Mouse (Mus musculus) embryo, embryonic 10.5 days (tissue): ENCODE measurements at regions not wholly inside any gene's neighbourhood (a gene's known extent, or its start where the extent isn't known, plus 50 kb on each side); places are given as distances from the start of the nearest gene placed in this dataset.
"Not testable (repeated sequence)": the region's sequence is repeated elsewhere in the genome, so short reads cannot be mapped to it uniquely, and the experiment has no call there.

Experiments
- DNase-seq: peaks from one replicate; pipeline ENCODE4 v3.0.0-alpha.2; 2015; ENCODE audit warnings: low spot score

DNA sequence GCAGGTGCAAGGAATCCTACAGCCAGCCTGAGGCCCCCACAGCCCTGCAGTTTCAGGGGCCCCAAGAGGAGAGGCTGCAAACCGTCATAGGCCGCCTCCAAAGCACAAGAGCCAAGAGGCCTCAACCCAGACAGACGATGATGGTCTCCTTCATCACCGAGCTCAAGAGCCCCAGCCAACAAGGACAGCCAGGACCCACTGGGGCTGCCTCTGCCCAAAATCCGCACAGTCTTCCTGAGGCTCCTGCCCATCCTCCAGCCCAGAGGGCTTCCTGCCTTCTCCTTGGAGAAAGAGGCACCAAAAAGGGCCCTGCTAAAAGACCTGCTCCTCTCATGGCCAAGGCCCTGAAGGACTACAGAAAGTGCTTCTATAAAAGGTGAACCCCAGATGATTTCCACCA, 112.3 kb downstream of the Nus1 start:
- not testable (repeated sequence) for DNase-seq

DNA sequence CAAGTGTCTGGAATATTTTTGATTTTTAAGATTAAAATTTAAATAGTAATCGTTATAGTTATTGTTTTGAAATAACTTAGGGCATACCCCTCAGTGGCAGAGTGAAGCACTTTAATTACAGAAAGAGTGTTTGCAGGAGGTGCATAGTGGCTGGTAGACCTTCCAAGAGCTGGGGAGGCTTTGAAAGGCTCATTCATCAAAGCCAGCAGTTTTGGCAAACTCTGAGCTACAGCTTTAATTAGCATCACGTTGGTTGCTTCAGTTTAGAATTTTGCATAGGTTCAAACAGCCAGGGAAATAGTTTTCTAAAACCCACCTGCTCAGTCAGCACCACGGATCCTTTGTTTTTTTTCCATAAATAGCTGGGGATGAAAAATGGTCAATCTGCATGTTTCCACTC, 113.5 kb downstream of the Nus1 start:
- DNase-seq: no peak

DNA sequence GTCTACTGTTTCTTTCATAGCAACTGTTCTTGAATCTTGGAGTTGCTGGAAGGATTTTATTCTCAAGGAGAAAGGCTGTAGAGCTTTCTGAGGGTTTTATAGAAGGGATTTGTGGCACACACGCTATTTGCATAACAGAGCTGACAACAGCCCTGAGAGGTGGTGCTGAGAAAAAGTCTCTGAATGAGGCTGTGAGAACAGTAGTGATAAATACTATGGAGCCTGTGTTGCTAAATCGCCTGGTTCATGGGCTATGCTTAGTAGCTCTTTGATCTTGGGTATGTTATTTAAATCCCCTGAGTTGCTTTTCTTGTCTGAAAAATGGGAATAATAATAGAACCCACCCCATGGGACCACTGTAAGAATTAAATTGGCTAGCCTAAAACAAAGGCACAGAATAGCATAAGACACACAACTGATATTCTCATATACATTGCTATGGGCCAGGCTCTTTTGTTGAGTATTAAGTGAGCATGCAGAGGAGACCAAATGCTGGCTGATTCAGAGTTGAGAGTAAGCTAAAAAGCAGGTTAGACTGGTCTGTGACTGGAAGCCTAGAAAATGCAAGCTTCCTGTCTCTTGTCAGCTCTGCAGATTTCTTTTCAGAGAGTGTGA, 116.0 kb downstream of the Nus1 start:
- DNase-seq: no peak

DNA sequence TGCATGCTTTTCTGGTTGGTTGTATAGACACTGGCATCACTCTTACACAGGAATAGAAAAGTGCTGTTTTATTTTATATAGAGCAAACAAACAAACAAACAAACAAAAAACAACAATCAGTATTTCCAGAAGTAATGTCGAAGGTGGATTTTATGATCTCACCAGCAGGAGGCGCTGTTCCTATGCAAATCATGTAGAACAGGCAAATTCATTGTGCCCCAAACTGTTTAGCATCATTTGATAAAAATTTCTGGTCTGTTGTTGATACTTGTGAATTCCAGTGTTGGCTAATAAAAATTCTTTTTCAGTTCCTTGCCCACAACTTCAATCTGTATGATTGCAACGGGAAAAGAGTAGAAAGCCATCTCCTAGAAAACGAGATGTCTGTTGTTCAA, 116.5 kb downstream of the Nus1 start:
- DNase-seq: peak; percentile 65

DNA sequence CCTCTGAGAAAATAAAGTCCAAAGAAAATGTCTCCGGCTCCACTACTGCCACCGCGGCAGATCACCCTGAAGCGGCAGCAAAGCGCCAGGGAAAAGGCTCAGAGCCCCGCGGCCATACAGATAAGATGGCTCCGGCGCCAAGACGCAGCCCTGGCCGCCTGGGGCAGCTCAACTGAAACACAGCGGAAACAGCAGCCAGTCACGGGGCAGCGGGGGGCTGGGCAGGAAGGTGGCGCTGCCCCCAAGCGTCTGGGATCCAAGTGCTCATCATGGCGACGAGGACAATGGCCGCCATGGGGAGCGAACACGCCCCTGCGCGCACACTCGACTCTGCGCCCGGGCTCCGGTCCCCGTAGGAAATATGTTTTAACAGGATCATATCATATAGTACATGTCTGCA, 128.2 kb downstream of the Nus1 start:
- no peak for DNase-seq

DNA sequence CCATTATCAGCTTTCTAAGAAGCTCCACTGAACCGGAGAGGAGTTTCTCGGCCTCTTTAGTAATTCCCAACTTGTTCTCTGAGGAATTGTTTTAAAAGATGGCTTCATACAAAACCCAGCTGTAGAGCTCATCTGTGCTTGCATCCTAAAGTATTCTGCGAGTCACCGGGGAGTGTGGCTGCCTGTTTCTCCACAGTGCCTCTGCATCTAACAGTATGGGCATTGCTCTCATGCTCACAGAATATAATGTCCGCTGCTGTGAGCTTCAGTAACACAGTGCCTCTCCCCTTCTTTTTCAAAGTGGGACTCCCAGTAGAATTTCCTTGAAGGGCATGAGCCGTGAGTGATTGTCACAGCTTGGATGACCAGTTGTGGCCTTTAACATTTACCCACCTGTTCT, 113.0 kb upstream of the Slc35f1 start:
- no peak for DNase-seq

DNA sequence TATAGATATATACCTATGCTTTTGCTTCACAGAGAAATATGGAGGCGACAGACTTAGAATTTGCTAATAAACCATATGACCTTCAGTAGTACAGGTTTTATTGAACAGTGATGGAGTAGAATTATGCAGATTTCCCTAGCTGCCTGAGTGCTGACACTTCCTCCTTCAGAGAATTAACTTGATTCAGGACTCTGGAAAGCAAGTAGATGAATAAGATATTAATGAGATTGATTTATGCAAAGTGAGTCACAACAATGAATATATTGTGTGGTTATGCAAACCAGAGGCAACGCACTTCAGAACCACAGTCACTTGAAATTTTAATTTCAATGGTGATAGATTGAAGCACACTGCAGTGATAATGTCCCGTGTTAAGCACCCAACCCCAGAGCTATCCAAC, 112.5 kb upstream of the Slc35f1 start:
- no peak for DNase-seq

DNA sequence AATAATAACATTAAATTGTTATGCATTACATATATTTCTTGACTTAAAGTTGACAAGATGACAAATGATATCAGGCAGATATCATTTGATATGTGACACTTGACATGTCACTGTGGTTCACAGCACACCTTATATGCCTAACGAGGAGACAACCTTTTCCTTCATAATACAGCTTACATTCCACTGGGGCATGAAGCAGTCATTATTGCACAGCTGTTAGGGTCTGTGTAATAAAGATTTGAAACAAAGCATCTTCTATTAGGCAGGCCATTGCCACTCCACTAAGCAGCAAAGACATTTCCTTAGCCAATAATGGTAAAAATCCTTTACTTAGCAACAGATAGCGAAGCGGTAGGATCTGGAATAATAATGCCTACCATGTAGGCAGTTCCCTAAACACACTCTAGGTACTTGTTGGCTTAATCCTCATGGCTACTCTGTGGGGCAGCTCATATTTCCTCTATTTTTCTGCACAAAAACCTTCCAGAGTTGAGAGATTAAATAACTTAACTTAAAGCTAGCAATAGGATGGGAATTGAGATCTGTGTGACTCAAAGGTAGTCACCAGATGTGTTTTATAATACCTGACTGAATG, 112.0 kb upstream of the Slc35f1 start:
- DNase-seq: no peak

DNA sequence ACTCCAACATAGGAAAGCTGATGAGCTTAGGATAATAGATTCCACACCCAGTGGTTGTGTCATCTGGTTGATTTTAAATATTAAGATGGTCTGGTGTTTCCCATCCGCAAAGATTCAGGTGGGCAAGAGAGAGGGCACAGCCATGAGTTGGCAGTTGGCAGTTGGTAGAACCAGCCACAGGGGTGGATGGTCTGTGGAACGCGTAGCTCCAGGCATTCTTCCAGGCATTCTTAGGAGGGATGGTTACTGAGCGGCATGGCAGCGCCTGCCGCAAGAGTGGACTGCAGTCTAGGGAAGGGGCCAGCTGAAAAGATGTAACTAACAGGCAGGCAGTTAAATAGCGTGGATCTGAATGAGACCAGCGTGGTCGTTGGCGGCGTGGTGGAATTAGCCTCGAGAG, 96.6 kb upstream of the Slc35f1 start:
- DNase-seq: no peak
